Mouse (Mus musculus): Measurements from ENCODE around the gene Ints3. TPM values are rescaled to one million over a fixed set of nuclear protein-coding genes. Genes with fewer than 3 reads are reported as not detected.
"Not testable (repeated sequence)": the region's sequence is repeated elsewhere in the genome, so short reads cannot be mapped to it uniquely, and the experiment has no call there.

Gene Ints3
- polyA plus RNA-seq, 1 experiment from 2014 or later = 32.2 TPM

DNA sequence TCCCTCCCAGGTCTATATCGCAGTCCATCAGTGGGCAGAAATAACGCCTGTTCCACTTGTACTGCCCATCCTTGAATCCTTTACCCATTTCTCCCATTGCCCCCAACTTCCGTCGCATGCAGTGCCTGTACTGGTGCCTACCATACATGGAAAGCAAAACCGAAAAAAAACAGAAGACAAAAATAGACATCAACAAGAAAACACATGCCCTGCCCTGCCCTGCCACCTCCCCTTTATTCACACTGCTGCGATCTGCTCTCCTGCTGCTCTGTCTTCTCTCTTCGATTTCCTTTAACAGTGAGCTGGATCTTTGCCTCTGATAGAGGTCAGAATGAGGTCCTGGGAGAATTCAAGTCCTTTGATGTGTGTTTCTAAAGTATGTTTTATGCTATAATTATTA is 75.5 kb downstream of the Ints3 start:
- no peak overlapping the region for H3K9ac ChIP-seq
- H3K27me3 ChIP-seq (ENCODE audit: control insufficient read depth, insufficient read depth, low read length) = no peaks in the 10 kb centered on the region
- no peak for ATAC-seq (ENCODE audit: low FRiP score)
- no peak overlapping the region for H3K4me2 ChIP-seq (replicated peaks)
- no peak for DNase-seq (ENCODE audit: low spot score)
- H3K27ac ChIP-seq = no peak overlapping the region
- H3K9me3 ChIP-seq (ENCODE audit: control insufficient read depth, low read length) = no peaks in the 10 kb centered on the region
- H3K36me3 ChIP-seq (replicated peaks; ENCODE audit: control insufficient read depth, insufficient read depth) = peaks cover 90% of the 10 kb centered on the region
- no peaks in the 10 kb centered on the region for H3K4me1 ChIP-seq (replicated peaks; ENCODE audit: control insufficient read depth, insufficient read depth, low read length)
- no peak overlapping the region for H3K4me3 ChIP-seq (replicated peaks; ENCODE audit: low read length)
- WGBS = 92% methylated on average over 7 of the region's 7 CpGs

DNA sequence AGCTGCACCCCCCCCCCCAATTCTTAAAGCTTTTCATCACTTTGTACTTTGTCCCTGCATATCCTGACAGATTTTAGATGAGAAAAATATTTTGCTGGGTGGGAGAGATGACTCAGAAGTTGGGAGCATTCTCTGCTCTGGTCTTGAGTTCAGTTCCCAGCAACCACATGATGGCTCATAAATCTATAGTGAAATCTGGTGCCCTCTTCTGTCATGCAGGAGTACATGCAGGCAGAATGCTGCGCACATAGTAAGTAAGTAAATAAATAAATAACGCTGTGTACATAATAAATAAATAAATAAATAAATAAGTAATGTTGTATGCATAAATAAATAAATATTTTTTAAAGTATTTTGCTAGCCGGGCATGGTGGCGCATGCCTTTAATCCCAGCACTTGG is 85.6 kb downstream of the Ints3 start:
- Histone ChIP-seq H3K36me3 (replicated peaks; ENCODE audit: control insufficient read depth, insufficient read depth) (peaks cover 56% of the 10 kb centered on the region), H3K27me3 (ENCODE audit: control insufficient read depth, insufficient read depth, low read length) (no peaks in the 10 kb centered on the region), H3K4me3 (replicated peaks; ENCODE audit: low read length) (no peak overlapping the region), H3K9me3 (ENCODE audit: control insufficient read depth, low read length) (no peaks in the 10 kb centered on the region), H3K4me1 (replicated peaks; ENCODE audit: control insufficient read depth, insufficient read depth, low read length) (no peaks in the 10 kb centered on the region), H3K9ac (no peak overlapping the region), H3K4me2 (replicated peaks) (no peak overlapping the region), H3K27ac (no peak overlapping the region)
- DNase-seq (ENCODE audit: low spot score) (no peak), ATAC-seq (ENCODE audit: low FRiP score) (no peak)
- 97% methylated on average over 4 of the region's 4 CpGs for WGBS

DNA sequence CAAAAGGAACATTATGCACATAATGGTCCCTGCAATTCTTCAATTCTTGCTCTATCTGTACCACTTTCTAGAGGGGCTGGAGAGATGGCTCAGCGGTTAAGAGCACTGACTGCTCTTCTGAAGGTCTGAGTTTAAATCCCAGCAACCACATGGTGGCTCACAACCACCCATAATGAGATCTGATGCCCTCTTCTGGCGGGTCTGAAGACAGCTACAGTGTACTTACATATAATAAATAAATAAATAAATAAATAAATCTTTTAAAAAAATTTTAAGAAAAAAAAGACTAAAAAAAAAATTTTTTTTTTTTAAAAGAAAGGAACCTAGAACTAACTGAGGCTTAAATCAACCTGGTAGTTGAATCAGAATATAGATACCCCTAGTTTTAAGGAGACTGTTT is 90.6 kb downstream of the Ints3 start:
- H3K27ac ChIP-seq; H3K4me1 ChIP-seq (replicated peaks; ENCODE audit: control insufficient read depth, insufficient read depth, low read length); ATAC-seq (ENCODE audit: low FRiP score); H3K9me3 ChIP-seq (ENCODE audit: control insufficient read depth, low read length); DNase-seq (ENCODE audit: low spot score); H3K9ac ChIP-seq; H3K4me3 ChIP-seq (replicated peaks; ENCODE audit: low read length); H3K4me2 ChIP-seq (replicated peaks); H3K27me3 ChIP-seq (ENCODE audit: control insufficient read depth, insufficient read depth, low read length): not testable (repeated sequence)
- 61% methylated on average over 2 of the region's 2 CpGs for WGBS
- peaks cover 28% of the 10 kb centered on the region for H3K36me3 ChIP-seq (replicated peaks; ENCODE audit: control insufficient read depth, insufficient read depth)

Other genes starting within 250 kb of the Ints3 start
- 911 and 1,154 TPM in 2 replicates for gene Rps27, start 220.0 kb downstream of the Ints3 start, polyA plus RNA-seq (2014; fragmentation: Nextera tagmentation; extraction: Ambion mirVana)
- 11.9 and 13.3 TPM in 2 replicates for gene Rab13, start 219.9 kb downstream of the Ints3 start, polyA plus RNA-seq (2014; fragmentation: Nextera tagmentation; extraction: Ambion mirVana)
- 102 and 103 TPM in 2 replicates for gene Jtb, start 202.0 kb downstream of the Ints3 start, polyA plus RNA-seq (2014; fragmentation: Nextera tagmentation; extraction: Ambion mirVana)
- gene Creb3l4, start 190.1 kb downstream of the Ints3 start, polyA plus RNA-seq (2014; fragmentation: Nextera tagmentation; extraction: Ambion mirVana) = 1.8 and 1.9 TPM in 2 replicates
- 42.9 and 48.0 TPM in 2 replicates for gene Slc39a1, start 185.4 kb downstream of the Ints3 start, polyA plus RNA-seq (2014; fragmentation: Nextera tagmentation; extraction: Ambion mirVana)
- gene Crtc2, start 179.5 kb downstream of the Ints3 start, polyA plus RNA-seq (2014; fragmentation: Nextera tagmentation; extraction: Ambion mirVana) = 10.1 and 10.5 TPM in 2 replicates
- gene Dennd4b, start 168.4 kb downstream of the Ints3 start, polyA plus RNA-seq (2014; fragmentation: Nextera tagmentation; extraction: Ambion mirVana) = 7.1 and 8.9 TPM in 2 replicates
- 12.3 and 14.7 TPM in 2 replicates for gene Gatad2b, start 140.4 kb downstream of the Ints3 start, polyA plus RNA-seq (2014; fragmentation: Nextera tagmentation; extraction: Ambion mirVana)
- 24.1 and 24.8 TPM in 2 replicates for gene Slc27a3, start 43.7 kb downstream of the Ints3 start, polyA plus RNA-seq (2014; fragmentation: Nextera tagmentation; extraction: Ambion mirVana)
- gene Npr1, start 32.2 kb upstream of the Ints3 start, polyA plus RNA-seq (2014; fragmentation: Nextera tagmentation; extraction: Ambion mirVana) = 2.8 and 4.0 TPM in 2 replicates
- gene Ilf2, start 42.5 kb upstream of the Ints3 start, polyA plus RNA-seq (2014; fragmentation: Nextera tagmentation; extraction: Ambion mirVana) = 228 and 235 TPM in 2 replicates
- 86.8 and 94.0 TPM in 2 replicates for gene Snapin, start 57.4 kb upstream of the Ints3 start, polyA plus RNA-seq (2014; fragmentation: Nextera tagmentation; extraction: Ambion mirVana)
- gene Chtop, start 75.9 kb upstream of the Ints3 start, polyA plus RNA-seq (2014; fragmentation: Nextera tagmentation; extraction: Ambion mirVana) = 122 and 126 TPM in 2 replicates
- gene S100a1, start 80.8 kb upstream of the Ints3 start, polyA plus RNA-seq (2014; fragmentation: Nextera tagmentation; extraction: Ambion mirVana) = 19.8 TPM in 2 replicates
- 11.9 TPM in 2 replicates for gene S100a13, start 80.8 kb upstream of the Ints3 start, polyA plus RNA-seq (2014; fragmentation: Nextera tagmentation; extraction: Ambion mirVana)
- gene S100a14, start 93.2 kb upstream of the Ints3 start, polyA plus RNA-seq (2014; fragmentation: Nextera tagmentation; extraction: Ambion mirVana) = not detected in 2 replicates
- 37.8 and 40.3 TPM in 2 replicates for gene S100a16, start 103.6 kb upstream of the Ints3 start, polyA plus RNA-seq (2014; fragmentation: Nextera tagmentation; extraction: Ambion mirVana)
- gene S100a3, start 127.0 kb upstream of the Ints3 start, polyA plus RNA-seq (2014; fragmentation: Nextera tagmentation; extraction: Ambion mirVana) = 2.4 and 3.4 TPM in 2 replicates
- gene S100a2, start 156.6 kb upstream of the Ints3 start, polyA plus RNA-seq (2014; fragmentation: Nextera tagmentation; extraction: Ambion mirVana) = not detected in 2 replicates
- not detected in 2 replicates for gene Gm42674, start 168.3 kb upstream of the Ints3 start, polyA plus RNA-seq (2014; fragmentation: Nextera tagmentation; extraction: Ambion mirVana)
- gene S100a4, start 170.1 kb upstream of the Ints3 start, polyA plus RNA-seq (2014; fragmentation: Nextera tagmentation; extraction: Ambion mirVana) = 1.2 and 1.6 TPM in 2 replicates
- gene S100a5, start 174.9 kb upstream of the Ints3 start, polyA plus RNA-seq (2014; fragmentation: Nextera tagmentation; extraction: Ambion mirVana) = not detected in 2 replicates
- gene S100a6, start 179.3 kb upstream of the Ints3 start, polyA plus RNA-seq (2014; fragmentation: Nextera tagmentation; extraction: Ambion mirVana) = 35.0 and 46.9 TPM in 2 replicates
- not detected in 2 replicates for gene S100a7a, start 220.4 kb upstream of the Ints3 start, polyA plus RNA-seq (2014; fragmentation: Nextera tagmentation; extraction: Ambion mirVana)
- gene S100a8, start 235.4 kb upstream of the Ints3 start, polyA plus RNA-seq (2014; fragmentation: Nextera tagmentation; extraction: Ambion mirVana) = 7.9 and 10.6 TPM in 2 replicates